Mouse (Mus musculus): Measurements from ENCODE around the gene Lrp6. TPM values are rescaled to one million over a fixed set of nuclear protein-coding genes. Genes with fewer than 3 reads are reported as not detected.

Lrp6 gene
- polyA plus RNA-seq, 1 experiment from 2014 or later, result 10.1 TPM

- ATAC-seq (no peak), DNase-seq (no peak)
- Histone ChIP-seq H3K27me3 (ENCODE audit: insufficient read depth, low read length) (no peaks in the 10 kb centered on the region), H3K36me3 (replicated peaks; ENCODE audit: insufficient read depth, low read length) (no peaks in the 10 kb centered on the region), H3K9me3 (ENCODE audit: low read length) (no peaks in the 10 kb centered on the region), H3K4me2 (ENCODE audit: low read depth, low read length) (no peak overlapping the region), H3K27ac (ENCODE audit: low read depth) (peak overlapping the region; percentile 58; the same call in 1 of the 2 replicates), H3K4me1 (ENCODE audit: insufficient read depth) (peaks cover 18% of the 10 kb centered on the region), H3K4me3 (ENCODE audit: low read depth, low read length) (no peak overlapping the region), H3K9ac (replicated peaks) (no peak overlapping the region)
- TF ChIP-seq EP300 (IDR thresholded peaks at IDR 0.05; ENCODE audit: low read depth) (no peak), CTCF (IDR thresholded peaks at IDR 0.05; ENCODE audit: low read depth) (no peak)
- 85% methylated on average over 3 of the region's 3 CpGs for WGBS (ENCODE audit: insufficient replicate concordance)
Observed at GRCm38 (mm10) chr6:134513896-134514510, 52.8 kb downstream of the Lrp6 start.

GRCm38 (mm10) chr6:134513011-134513410, 53.8 kb downstream of the Lrp6 start:
- Histone ChIP-seq H3K4me1 (ENCODE audit: insufficient read depth) (peaks cover 18% of the 10 kb centered on the region), H3K4me3 (ENCODE audit: low read depth, low read length) (no peak overlapping the region), H3K9ac (replicated peaks) (no peak overlapping the region), H3K36me3 (replicated peaks; ENCODE audit: insufficient read depth, low read length) (no peaks in the 10 kb centered on the region), H3K27ac (ENCODE audit: low read depth) (0 out of 2 replicates have a peak overlapping the region, but pooled peaks have one; percentile 58), H3K4me2 (ENCODE audit: low read depth, low read length) (no peak overlapping the region), H3K9me3 (ENCODE audit: low read length) (no peaks in the 10 kb centered on the region), H3K27me3 (ENCODE audit: insufficient read depth, low read length) (no peaks in the 10 kb centered on the region)
- WGBS (ENCODE audit: insufficient replicate concordance), result 76% methylated on average over 6 of the region's 6 CpGs
- TF ChIP-seq CTCF (IDR thresholded peaks at IDR 0.05; ENCODE audit: low read depth), result no peak
- no peak for TF ChIP-seq EP300 (IDR thresholded peaks at IDR 0.05; ENCODE audit: low read depth)
- DNase-seq (no peak), ATAC-seq (no peak)

GRCm38 (mm10) chr6:134512478-134512877, 54.3 kb downstream of the Lrp6 start:
- WGBS (ENCODE audit: insufficient replicate concordance), result 68% methylated on average over 2 of the region's 2 CpGs
- ATAC-seq, result no peak
- no peak overlapping the region for H3K4me3 ChIP-seq (ENCODE audit: low read depth, low read length)

GRCm38 (mm10) chr6:134511118-134511517, 55.6 kb downstream of the Lrp6 start:
- Histone ChIP-seq H3K4me1 (ENCODE audit: insufficient read depth) (peaks cover 13% of the 10 kb centered on the region), H3K27me3 (ENCODE audit: insufficient read depth, low read length) (no peaks in the 10 kb centered on the region), H3K9me3 (ENCODE audit: low read length) (no peaks in the 10 kb centered on the region), H3K27ac (ENCODE audit: low read depth) (no peak overlapping the region), H3K4me3 (ENCODE audit: low read depth, low read length) (no peak overlapping the region), H3K9ac (replicated peaks) (no peak overlapping the region), H3K4me2 (ENCODE audit: low read depth, low read length) (no peak overlapping the region), H3K36me3 (replicated peaks; ENCODE audit: insufficient read depth, low read length) (peaks cover 12% of the 10 kb centered on the region)
- TF ChIP-seq EP300 (IDR thresholded peaks at IDR 0.05; ENCODE audit: low read depth) (no peak), CTCF (IDR thresholded peaks at IDR 0.05; ENCODE audit: low read depth) (no peak)
- no peak for DNase-seq
- ATAC-seq, result no peak

More at GRCm38 (mm10) chr6:134512478-134512877, 54.3 kb downstream of the Lrp6 start:
- peaks cover under 1% of the 10 kb centered on the region; the same call in 1 of the 2 replicates for H3K36me3 ChIP-seq (replicated peaks; ENCODE audit: insufficient read depth, low read length)
- no peaks in the 10 kb centered on the region for H3K27me3 ChIP-seq (ENCODE audit: insufficient read depth, low read length)
- DNase-seq, result no peak
- no peak overlapping the region for H3K9ac ChIP-seq (replicated peaks)
- 0 out of 2 replicates have a peak overlapping the region, but pooled peaks have one; percentile 5 for H3K27ac ChIP-seq (ENCODE audit: low read depth)
- H3K4me2 ChIP-seq (ENCODE audit: low read depth, low read length), result no peak overlapping the region
- peaks cover 18% of the 10 kb centered on the region for H3K4me1 ChIP-seq (ENCODE audit: insufficient read depth)
- no peak for TF ChIP-seq CTCF (IDR thresholded peaks at IDR 0.05; ENCODE audit: low read depth)
- no peaks in the 10 kb centered on the region for H3K9me3 ChIP-seq (ENCODE audit: low read length)

- no peak overlapping the region for H3K27ac ChIP-seq (ENCODE audit: low read depth)
- no peak overlapping the region for H3K4me2 ChIP-seq (ENCODE audit: low read depth, low read length)
- no peak for DNase-seq
- WGBS (ENCODE audit: insufficient replicate concordance), result 59% methylated on average over 2 of the region's 2 CpGs
- no peaks in the 10 kb centered on the region for H3K9me3 ChIP-seq (ENCODE audit: low read length)
- H3K4me3 ChIP-seq (ENCODE audit: low read depth, low read length), result no peak overlapping the region
- no peak for ATAC-seq
- no peak overlapping the region for H3K9ac ChIP-seq (replicated peaks)
- peaks cover 9% of the 10 kb centered on the region; the same call in 1 of the 2 replicates for H3K4me1 ChIP-seq (ENCODE audit: insufficient read depth)
- TF ChIP-seq EP300 (IDR thresholded peaks at IDR 0.05; ENCODE audit: low read depth), result no peak
- no peak for TF ChIP-seq CTCF (IDR thresholded peaks at IDR 0.05; ENCODE audit: low read depth)
- H3K36me3 ChIP-seq (replicated peaks; ENCODE audit: insufficient read depth, low read length), result peaks cover 19% of the 10 kb centered on the region
- no peaks in the 10 kb centered on the region for H3K27me3 ChIP-seq (ENCODE audit: insufficient read depth, low read length)
Observed at GRCm38 (mm10) chr6:134510280-134510679, 56.5 kb downstream of the Lrp6 start.

GRCm38 (mm10) chr6:134509731-134510226, 57.0 kb downstream of the Lrp6 start:
- Histone ChIP-seq H3K27me3 (ENCODE audit: insufficient read depth, low read length) (no peaks in the 10 kb centered on the region), H3K36me3 (replicated peaks; ENCODE audit: insufficient read depth, low read length) (peaks cover 22% of the 10 kb centered on the region), H3K4me3 (ENCODE audit: low read depth, low read length) (no peak overlapping the region), H3K4me1 (ENCODE audit: insufficient read depth) (peaks cover 9% of the 10 kb centered on the region; the same call in 1 of the 2 replicates), H3K9ac (replicated peaks) (no peak overlapping the region), H3K27ac (ENCODE audit: low read depth) (no peak overlapping the region), H3K4me2 (ENCODE audit: low read depth, low read length) (no peak overlapping the region), H3K9me3 (ENCODE audit: low read length) (no peaks in the 10 kb centered on the region)
- TF ChIP-seq EP300 (IDR thresholded peaks at IDR 0.05; ENCODE audit: low read depth) (no peak), CTCF (IDR thresholded peaks at IDR 0.05; ENCODE audit: low read depth) (no peak)
- DNase-seq, result no peak
- no peak for ATAC-seq
- 74% methylated on average over 10 of the region's 10 CpGs for WGBS (ENCODE audit: insufficient replicate concordance)
